Mouse (Mus musculus) embryonic stem cell, embryonic (primary cell): Measurements from ENCODE around the gene Barhl1.

Experiments
- CTCF ChIA-PET, 4 experiments: fragments of 300-600 bp in 2 of 4; fragments of 350-600 bp in 2 of 4; sonication (Branson Sonifier 250); formaldehyde crosslinking; loops; one replicate each; lab custom pipeline; 2022; ENCODE audit warnings: inconsistent platforms in 2 of 4; lab: Charles Lee
- POLR2A ChIA-PET, 4 experiments: fragments of 300-600 bp in 2 of 4; fragments of 350-600 bp in 2 of 4; sonication (Branson Sonifier 250); formaldehyde crosslinking; loops; one replicate each; lab custom pipeline; 2022; ENCODE audit warnings: antibody characterized with exemption in 4 of 4, inconsistent platforms in 1 of 4; lab: Charles Lee

Barhl1 gene

DNA sequence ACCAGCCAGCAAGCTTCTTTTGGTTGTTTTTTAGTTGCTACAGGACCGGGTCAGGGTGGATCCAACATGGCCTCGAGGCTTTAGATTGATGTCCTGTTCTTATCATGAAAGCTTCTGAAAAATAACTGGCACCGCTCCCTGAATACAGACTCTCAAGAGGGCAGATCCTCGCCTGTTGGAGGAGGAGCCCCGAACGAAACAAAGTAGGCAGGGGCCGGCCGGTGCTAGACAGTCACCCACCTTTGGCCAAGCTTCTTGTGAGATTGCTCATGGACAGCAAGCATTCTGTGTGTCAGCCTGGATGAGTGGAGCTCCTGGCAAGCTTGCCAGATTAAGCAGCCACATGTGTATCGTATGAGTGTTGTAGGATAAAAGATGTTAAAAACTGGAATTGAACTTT is 11.7 kb downstream of the Barhl1 start:
- CTCF ChIA-PET = no interaction called here
- POLR2A ChIA-PET = interaction anchor here in 1 of 4 experiments (2.4 kb wide), 1 partner anchor 11 kb away, joined by 7 read pairs; no protein-coding TSS in a partner anchor

DNA sequence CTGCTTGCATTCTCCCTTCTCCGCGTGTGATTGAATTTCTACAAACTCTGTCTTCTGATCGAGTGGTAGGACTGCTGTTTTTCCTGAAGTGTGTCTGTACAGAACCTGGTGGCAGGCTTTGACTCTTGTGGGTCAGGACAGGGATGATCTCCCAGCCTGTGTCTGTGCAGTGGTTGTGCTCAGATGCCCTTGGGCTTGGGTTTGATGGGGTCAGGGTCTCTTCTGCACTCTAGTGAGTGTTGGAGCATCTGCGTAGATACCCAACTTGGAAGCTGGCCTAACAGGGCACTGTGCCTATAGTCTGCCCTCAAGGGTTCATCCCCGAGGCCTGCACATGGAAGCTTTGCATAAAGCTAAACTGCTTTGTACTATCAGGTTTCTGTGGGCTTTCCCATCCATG is 12.6 kb downstream of the Barhl1 start:
- ChIA-PET POLR2A (interaction anchor here in 1 of 4 experiments (2.4 kb wide), 1 partner anchor 10 kb away, joined by 7 read pairs; no protein-coding TSS in a partner anchor), CTCF (no interaction called here)

DNA sequence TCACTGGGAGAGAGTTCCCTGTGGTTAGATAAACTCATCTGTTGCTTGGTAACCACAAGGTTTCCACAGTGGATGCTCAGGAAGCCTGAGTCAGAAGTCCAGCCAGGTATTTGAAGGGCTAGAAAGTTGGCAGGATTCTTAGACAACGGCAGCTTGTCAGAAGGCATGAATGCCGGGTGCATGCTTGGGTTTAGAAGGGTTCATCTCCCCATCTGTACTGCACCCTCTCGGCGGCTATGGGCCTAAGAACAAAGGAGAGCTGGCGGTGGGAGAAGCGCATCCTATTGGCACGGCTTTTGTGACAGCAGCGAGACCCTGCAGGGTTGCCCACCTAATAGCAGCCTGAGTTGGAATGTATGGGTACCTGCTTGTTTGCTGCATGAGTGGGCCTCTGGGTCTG is 14.2 kb downstream of the Barhl1 start:
- CTCF ChIA-PET = interaction anchor here in 1 of 4 experiments (0.6 kb wide), 1 partner anchor 34 kb away, joined by 3 read pairs; no protein-coding TSS in a partner anchor

DNA sequence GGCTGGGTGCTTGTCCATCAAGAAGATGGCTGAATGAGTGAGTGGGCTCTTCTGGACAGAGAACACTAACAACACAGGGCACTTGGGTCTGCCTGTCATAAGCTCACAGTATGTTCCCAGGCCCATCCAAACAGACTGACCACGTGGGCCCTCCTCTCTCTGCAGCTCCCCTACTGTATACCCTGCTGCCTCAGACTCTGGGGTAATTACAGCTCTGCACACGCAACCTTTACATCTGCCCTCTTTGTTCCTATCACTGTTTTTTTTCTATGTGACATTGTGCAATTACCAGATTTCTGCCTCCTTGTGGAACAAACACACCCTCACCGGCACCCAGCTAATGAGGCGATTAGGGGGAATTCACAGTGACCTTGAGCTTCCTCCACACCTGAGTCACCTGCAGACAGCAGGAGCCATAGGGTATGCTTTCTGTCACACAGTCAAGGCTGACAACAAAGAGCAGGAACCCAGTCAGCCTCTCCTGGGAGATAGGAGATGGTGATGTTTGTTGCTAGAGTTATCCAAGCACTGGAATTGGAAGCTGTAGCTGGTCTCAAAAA is 19.0 kb downstream of the Barhl1 start:
- CTCF ChIA-PET = interaction anchor here in 1 of 4 experiments (0.7 to 1.2 kb wide), 2 partner anchors 19 to 32 kb away, joined by 3 to 5 read pairs; no protein-coding TSS in a partner anchor
- POLR2A ChIA-PET = interaction anchor here in 2 of 4 experiments (0.8 to 1.8 kb wide), 5 partner anchors 9 to 57 kb away, joined by 3 to 4 read pairs (median 3); partner anchors contain the start of genes Ddx31 (in 1 of the 2) and Gtf3c4 (in 1 of the 2)

More for the DNA sequence above, 14.2 kb downstream of the Barhl1 start:
- POLR2A ChIA-PET = no interaction called here

DNA sequence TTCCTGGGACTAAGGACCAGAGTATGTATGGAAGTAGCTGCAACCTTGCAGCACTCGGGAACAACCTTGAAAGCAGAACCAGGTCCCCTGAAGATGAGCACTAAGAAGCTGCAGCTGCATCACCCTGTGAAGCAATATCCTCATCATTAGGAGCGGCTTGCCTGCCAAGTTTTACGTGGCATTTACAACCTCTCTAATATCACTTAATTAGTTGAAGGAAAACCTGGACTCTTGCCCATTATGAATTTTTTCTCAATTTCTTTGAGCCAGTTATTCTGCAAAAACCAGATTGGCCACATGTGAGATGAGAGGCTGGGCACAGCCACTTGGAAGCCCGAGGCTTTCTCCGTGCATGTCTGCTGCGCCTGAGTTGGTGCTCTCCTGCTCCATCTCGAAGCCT is 20.6 kb downstream of the Barhl1 start:
- ChIA-PET CTCF (no interaction called here), POLR2A (interaction anchor here in 2 of 4 experiments (1.2 to 1.8 kb wide), 3 partner anchors 13 to 24 kb away, joined by 3 to 4 read pairs (median 4); no protein-coding TSS in a partner anchor)

DNA sequence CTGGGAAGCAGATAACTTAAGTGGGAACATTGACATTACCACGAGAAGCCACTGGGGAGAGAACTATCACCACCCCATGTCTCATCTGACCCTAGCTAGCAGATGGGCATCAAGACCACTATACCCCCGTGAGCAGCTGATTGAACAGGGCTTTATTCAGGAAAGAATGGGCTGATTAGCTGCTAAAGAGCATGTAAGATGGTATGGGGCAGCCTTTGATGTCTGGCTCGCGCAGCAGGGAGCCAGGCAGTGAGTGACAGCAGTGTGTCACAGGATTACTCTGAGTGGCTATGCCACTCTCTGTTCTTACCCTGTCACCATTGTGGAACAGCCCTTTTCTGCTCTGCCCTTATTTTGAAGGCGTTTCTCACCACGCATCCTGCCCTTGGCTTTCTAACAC is 22.9 kb downstream of the Barhl1 start:
- ChIA-PET CTCF (no interaction called here), POLR2A (interaction anchor here in 1 of 4 experiments (1.1 to 2.1 kb wide), 2 partner anchors 11 to 16 kb away, joined by 3 to 7 read pairs; no protein-coding TSS in a partner anchor)

DNA sequence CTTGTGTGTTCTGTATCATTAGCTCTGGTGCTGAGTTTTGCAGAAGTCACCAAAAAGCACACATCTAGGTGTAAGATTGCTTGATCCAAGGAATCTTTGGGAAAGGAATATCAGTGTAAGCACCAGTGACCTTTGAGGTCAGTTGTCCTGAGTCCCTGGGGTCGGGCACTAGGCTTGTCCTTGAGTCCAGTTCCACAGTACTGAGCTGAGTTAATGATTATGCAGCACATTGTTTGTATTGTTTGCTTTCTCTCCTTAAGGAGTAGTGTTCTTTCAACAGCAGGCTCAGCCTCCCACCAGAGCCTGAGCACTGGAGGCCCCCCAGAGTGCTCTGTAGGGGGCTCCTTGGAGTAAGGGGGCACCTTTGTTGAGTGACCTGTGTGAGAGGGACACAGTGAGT is 23.7 kb downstream of the Barhl1 start:
- ChIA-PET CTCF (interaction anchor here in 1 of 4 experiments (0.7 kb wide), 1 partner anchor 14 kb away, joined by 5 read pairs; no protein-coding TSS in a partner anchor), POLR2A (interaction anchor here in 1 of 4 experiments (1.1 to 2.1 kb wide), 2 partner anchors 12 to 17 kb away, joined by 3 to 7 read pairs; no protein-coding TSS in a partner anchor)

DNA sequence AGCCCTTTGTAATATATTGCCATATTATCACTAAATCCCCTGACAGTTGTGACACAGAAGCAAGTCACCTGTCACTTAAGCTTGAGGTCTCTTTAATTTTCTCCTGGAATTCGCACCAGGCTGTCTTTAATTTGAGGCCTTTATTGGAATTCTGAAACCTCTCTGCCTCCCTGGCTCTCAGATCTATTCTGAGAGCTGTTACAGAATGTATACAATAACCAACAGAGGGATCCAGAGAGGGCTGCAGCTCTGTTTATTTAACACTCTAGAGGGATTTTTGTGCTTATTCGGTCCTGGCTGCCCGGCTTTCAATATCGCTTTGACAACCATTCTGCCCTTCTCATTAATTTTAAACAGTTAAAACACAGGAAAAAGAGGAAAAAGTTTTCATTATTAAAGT is 31.6 kb downstream of the Barhl1 start:
- ChIA-PET CTCF (no interaction called here), POLR2A (no interaction called here)

DNA sequence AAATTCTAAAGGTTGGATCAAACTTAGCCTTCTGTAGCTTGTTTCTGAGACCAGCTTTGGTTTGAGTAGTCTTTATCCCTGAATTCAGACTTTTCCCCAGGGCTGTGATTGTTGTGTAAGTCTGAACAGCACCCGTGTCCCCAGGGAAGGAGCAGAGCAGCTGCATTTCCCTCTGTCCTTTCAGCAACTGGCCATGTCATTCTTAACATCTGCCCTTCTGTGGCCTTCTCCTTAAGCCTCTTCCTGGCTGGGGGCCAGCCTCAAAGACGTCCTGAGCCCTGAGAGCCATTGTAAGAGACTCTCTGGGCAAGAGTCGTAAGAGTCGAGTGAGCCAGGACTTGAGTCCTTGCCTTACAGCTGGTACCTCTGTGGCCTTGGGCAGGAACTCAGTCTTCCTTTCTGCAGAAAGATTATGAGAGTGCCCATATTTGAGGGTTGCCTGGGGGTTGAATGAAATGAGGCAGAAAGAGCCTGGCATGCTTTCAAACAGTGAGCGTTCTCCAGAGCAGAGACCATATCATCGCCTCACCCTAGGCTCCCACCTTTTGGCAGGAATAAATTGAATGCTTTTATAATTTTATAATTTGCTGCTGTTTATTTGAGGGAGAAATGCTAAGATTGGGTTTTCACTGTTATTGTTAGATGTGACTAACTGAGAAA is 33.5 kb downstream of the Barhl1 start:
- CTCF ChIA-PET = no interaction called here
- POLR2A ChIA-PET = interaction anchor here in 1 of 4 experiments (0.6 kb wide), 1 partner anchor 31 kb away, joined by 3 read pairs; no protein-coding TSS in a partner anchor

DNA sequence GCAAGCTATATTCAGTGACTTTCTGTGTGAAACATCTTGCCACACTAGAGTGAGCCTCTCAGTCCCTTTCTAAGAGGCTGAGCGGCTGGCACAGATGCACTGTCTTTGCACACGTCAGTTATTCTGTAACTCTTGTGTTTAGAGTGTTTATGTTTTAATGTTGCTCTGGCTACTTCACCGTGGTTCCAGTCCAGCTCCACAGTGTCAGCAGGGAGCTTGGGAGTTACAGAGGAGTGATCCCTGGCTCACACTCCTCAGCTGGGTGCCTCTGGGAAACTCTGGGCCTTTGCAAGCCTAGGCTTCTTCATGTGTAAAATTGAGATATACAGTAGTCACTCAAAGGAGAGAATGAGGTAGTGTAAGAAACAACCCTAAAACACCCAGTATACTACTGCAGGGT is 34.4 kb downstream of the Barhl1 start:
- CTCF ChIA-PET = no interaction called here
- POLR2A ChIA-PET = no interaction called here

DNA sequence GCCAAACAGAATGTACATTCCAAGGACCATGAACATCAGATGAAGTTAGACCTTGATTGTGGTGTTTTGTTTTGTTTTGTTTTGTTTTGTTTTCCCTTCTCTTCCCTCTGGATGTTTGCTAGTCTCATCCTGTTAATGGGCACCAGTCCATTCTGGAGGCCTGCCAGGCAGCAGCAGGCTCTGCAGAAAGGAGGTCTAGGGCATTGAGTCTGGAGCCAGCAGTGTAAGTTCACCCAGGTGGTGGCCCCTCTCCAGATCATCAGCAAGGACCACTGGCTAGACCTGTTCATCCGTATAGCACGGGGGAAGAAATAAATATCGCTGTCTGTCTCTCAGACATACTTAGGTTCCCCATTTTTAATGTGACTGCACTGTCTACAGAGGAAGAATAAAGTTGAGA is 35.2 kb downstream of the Barhl1 start:
- ChIA-PET CTCF (no interaction called here), POLR2A (no interaction called here)

DNA sequence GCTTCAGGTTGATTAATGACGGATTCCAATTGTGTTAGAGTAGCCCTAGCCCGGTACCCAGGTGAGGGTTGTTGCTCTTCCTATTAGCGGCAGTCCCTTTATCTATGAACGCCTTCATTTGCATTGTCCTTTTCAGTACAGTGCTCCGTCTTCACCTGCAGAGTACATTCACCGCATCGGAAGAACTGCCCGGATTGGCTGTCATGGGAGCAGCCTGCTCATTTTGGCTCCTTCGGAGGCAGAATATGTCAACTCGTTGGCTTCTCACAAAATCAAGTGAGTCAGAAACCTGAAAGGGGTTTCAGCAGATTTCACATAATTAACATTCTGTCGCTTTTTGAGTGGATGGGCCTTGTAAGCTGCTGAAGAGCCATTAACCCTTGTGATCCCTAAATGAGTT is 40.9 kb downstream of the Barhl1 start:
- POLR2A ChIA-PET = interaction anchor here in 1 of 4 experiments (1.6 kb wide), 1 partner anchor 11 kb away, joined by 5 read pairs; no protein-coding TSS in a partner anchor
- CTCF ChIA-PET = no interaction called here

DNA sequence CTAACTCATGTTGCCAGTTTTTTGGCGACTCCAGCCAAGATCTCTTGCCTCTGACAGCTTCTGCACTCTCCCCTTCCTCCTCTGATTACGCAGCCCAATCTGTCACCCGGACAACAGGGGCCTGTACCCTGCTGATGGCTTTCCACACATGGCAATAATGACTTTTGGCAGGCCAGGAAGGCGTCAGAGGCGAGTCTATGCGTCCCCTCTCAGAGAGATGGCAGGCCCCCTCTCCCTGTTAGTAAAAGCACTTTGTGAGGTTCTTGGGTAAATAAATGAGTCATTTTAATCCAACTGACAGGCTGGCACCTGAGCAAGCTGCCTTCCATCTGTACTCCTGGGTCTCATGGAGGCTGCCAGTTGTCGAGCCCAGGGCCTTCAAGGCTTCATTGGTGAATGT is 49.0 kb downstream of the Barhl1 start:
- POLR2A ChIA-PET = no interaction called here

DNA sequence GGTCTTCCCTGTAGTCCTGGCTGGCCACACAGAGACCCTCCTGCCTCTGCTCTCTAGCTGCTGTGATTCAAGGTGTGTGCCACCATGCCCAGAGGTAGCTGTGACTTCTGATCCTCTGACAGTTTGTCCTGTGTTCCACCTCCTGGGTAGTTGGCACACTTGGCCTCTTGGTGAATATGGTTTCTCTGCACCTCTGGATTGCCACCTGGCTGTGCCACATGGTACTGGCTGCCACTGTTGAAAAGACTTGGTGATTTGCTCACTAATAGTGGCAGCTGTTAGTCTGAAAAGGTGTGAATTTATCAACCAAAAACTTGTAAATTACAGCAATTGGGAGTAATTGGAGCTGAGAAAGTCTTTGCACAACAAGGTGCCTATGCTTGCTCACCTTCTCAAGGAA is 52.6 kb downstream of the Barhl1 start:
- ChIA-PET CTCF (interaction anchor here in 1 of 4 experiments (0.6 kb wide), 1 partner anchor 212 kb away, joined by 3 read pairs; no protein-coding TSS in a partner anchor), POLR2A (interaction anchor here in 1 of 4 experiments (0.8 kb wide), 1 partner anchor 259 kb away, joined by 3 read pairs; no protein-coding TSS in a partner anchor)

More for the DNA sequence above, 49.0 kb downstream of the Barhl1 start:
- CTCF ChIA-PET = no interaction called here

DNA sequence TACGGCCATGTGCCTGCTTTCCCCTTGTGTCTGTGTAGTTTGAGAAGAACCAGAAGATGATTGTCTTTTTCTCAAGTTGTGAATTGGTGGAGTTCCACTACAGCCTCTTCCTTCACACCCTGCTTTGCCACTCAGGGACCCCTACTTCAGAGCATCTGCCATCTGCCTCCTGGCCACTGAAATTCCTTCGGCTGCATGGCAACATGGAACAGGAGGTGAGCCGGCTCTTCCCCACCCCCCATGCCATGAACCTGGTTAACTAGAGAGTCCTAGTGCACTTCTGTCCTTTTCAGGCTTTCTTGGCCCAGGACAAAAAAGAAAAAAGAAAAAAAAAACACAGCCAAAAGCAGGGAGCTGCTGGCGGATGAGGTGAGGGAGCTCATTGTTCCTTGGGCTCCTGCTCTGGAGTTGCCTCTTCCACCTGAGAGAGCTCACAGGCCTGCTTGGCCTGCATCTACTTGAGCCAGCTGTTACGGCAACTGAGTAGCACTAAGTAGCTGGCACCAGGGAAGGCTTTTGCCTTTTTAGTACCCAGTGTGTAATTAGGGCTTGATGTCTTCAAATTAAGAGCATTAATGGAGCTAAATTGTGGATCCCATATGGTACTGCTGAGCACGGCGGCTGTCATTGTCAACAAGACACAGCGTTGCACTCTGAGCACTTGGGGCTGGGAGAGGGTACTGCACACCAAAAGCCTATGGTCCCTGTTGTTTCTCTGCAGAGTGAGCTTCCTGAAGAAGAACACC is 55.6 kb downstream of the Barhl1 start:
- ChIA-PET CTCF (no interaction called here), POLR2A (interaction anchor here in 2 of 4 experiments (0.7 to 2.2 kb wide), 5 partner anchors 9 to 23 kb away, joined by 3 to 13 read pairs (median 3); partner anchors contain the start of genes Ddx31 (in 2 of the 2) and Gtf3c4 (in 2 of the 2))

DNA sequence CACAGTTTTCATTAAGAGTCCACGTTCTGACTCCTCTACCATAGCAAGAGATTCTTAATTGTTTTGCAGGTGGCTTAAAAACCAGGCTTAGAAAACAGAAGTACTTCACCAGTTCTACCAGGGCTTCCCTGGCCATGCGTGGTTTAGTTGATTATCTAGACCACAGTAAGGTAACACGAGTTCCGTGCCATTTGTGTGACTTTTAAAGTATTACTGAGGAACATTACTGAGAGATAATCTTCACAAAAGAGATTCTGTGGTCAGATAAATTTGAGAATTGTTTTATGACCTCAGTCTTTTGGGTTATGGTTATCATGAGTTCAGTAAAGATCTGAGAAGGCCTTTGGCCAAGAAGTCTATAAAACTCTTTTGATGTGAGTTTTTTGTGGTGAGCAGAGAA is 57.2 kb downstream of the Barhl1 start:
- POLR2A ChIA-PET = interaction anchor here in 1 of 4 experiments (0.7 kb wide), 1 partner anchor 10 kb away, joined by 3 read pairs; no protein-coding TSS in a partner anchor
- CTCF ChIA-PET = no interaction called here
